Mouse (Mus musculus) limb, embryonic 10.5 days (tissue): ENCODE measurements around the gene Myh14. TPM values are rescaled to one million over a fixed set of nuclear protein-coding genes. Genes with fewer than 3 reads are reported as not detected.
A peak's percentile ranks its signal among the peaks of the same experiment; 100 is the strongest.

ENCODE experiments used
- DNase-seq: peaks from one replicate; pipeline ENCODE4 v3.0.0-alpha.2; 2017; ENCODE audit warnings: low spot score
- H3K27ac ChIP-seq: fragments of 300-500 bp; sonication (generic); 2 replicates; pipeline ENCODE4 v1.5.1; 2016; ENCODE audit warnings: mild to moderate bottlenecking
- H3K27me3 ChIP-seq: fragments of 300-500 bp; sonication (generic); 2 replicates; pipeline ENCODE4 v1.6.1; 2016; ENCODE audit warnings: low read depth, mild to moderate bottlenecking; ENCODE audit not compliant: poor library complexity, severe bottlenecking
- H3K36me3 ChIP-seq: fragments of 300-500 bp; sonication (generic); 2 replicates; pipeline ENCODE4 v1.6.1; 2016; ENCODE audit warnings: mild to moderate bottlenecking, moderate library complexity
- H3K4me1 ChIP-seq: fragments of 300-500 bp; sonication (generic); 2 replicates; pipeline ENCODE4 v1.6.1; 2016
- H3K4me3 ChIP-seq: fragments of 300-500 bp; sonication (generic); 2 replicates; pipeline ENCODE4 v1.5.1; 2016; ENCODE audit warnings: mild to moderate bottlenecking, moderate library complexity
- H3K9me3 ChIP-seq: fragments of 300-500 bp; sonication (generic); replicated peaks from 2 replicates; pipeline ENCODE4 v1.6.1; 2016; ENCODE audit warnings: mild to moderate bottlenecking
- WGBS: fragments of 180-500 bp; shearing (Covaris S2); methylation state at CpG from one replicate; pipeline ENCODE4 v1.1.7; 2016; 5-methylcytosine and 5-hydroxymethylcytosine counted together
- polyA plus RNA-seq: library from polyadenylated mRNA; unstranded; fragments of >200 nt; fragmentation: Nextera tagmentation; extraction: Ambion mirVana; gene quantifications from 2 replicates; pipeline ENCODE4 v1.2.1, GENCODE M21; 2016

Gene Myh14
- polyA plus RNA-seq, 1 experiment from 2014 or later, result 1.8 TPM

DNA sequence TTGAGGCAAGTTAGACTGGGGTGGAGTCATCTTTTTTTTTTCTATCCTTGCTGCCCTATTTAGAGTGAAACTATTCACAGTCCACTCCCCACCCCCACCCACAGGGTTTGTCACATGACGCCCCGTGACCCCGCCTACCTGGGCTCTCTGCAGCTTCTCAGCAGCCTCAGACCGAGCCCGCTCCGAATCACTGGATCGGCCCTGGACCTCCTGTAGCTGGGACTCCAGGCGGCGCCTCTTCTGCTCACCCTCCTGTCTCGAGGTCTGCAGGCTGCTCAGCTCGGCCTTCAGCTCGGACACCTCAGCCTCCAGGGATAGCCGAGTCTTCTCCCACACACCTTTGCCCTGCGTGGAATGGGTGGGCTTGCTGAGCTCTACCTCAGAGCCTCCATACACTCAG, 45.8 kb downstream of the Myh14 start:
- no peaks in the 10 kb centered on the region for H3K36me3 ChIP-seq
- H3K9me3 ChIP-seq, result no peaks in the 10 kb centered on the region
- WGBS, result 69% methylated on average over 14 of the region's 14 CpGs
- H3K27ac ChIP-seq, result no peak overlapping the region
- peaks cover 9% of the 10 kb centered on the region; the same call in 1 of the 2 replicates for H3K27me3 ChIP-seq
- H3K4me1 ChIP-seq, result no peaks in the 10 kb centered on the region
- H3K4me3 ChIP-seq, result no peak overlapping the region
- no peak for DNase-seq

DNA sequence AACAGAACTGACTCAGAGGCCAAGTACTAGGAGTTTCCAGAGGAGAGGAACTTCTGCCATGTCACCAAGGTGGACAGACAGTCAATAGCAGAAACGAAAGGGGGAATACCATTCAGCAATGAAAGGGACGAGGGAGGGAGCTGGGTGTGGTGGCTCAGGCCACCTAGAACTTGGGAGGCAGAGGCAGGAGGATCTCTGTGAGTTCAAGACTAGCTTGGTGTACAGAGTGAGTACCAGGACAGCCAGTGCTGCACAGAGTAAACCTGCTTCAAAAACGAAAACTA, 46.2 kb downstream of the Myh14 start:
- Histone ChIP-seq H3K27ac (no peak overlapping the region), H3K36me3 (no peaks in the 10 kb centered on the region), H3K9me3 (no peaks in the 10 kb centered on the region), H3K4me1 (no peaks in the 10 kb centered on the region), H3K27me3 (peaks cover 7% of the 10 kb centered on the region; the same call in 1 of the 2 replicates), H3K4me3 (no peak overlapping the region)
- 84% methylated on average over 3 of the region's 3 CpGs for WGBS
- DNase-seq, result no peak

DNA sequence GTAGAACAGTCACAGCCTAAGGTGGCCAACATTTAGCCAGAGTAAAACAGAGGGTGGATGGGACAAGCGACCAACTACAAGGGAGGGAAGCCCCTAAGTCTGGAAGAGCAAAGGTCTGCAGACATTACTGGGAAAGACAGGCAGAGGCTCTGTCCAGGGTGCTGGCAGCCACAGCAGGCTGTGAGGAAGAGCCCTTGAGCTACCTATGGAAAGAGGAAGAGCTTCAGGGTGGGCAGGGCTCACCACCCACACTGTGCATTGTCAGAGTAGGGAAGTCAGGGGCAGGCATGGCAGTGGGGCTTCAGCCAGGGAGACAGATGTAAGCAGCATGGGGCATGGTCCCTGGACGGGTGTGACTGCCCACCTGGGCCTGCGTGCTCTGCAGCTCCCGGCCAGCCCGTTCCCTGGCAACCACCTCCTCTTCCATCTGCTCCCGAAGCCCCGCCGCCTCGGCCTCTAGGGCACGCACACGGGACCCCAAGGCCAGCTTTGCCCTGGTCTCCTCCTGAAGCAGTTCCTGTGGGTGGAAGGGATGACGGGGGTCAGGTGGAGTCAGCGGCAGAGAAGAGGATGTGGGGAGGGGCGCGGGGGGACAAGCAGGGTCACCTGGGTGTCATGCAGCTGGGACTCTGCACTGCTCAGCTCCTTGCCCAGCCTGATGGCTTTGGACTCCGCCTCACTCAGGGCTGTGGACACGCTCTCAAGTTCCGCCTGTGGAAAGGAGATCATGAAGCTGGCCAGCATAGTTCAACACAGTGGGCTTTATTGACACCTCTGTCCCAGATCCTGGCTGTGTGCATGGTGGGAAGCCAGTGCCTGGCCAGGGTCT, 46.7 kb downstream of the Myh14 start:
- H3K4me3 ChIP-seq, result no peak overlapping the region
- no peaks in the 10 kb centered on the region for H3K36me3 ChIP-seq
- H3K27me3 ChIP-seq, result peaks cover 7% of the 10 kb centered on the region; the same call in 1 of the 2 replicates
- H3K9me3 ChIP-seq, result no peaks in the 10 kb centered on the region
- H3K4me1 ChIP-seq, result no peaks in the 10 kb centered on the region
- DNase-seq, result no peak
- H3K27ac ChIP-seq, result no peak overlapping the region
- 47% methylated on average over 18 of the region's 18 CpGs for WGBS

DNA sequence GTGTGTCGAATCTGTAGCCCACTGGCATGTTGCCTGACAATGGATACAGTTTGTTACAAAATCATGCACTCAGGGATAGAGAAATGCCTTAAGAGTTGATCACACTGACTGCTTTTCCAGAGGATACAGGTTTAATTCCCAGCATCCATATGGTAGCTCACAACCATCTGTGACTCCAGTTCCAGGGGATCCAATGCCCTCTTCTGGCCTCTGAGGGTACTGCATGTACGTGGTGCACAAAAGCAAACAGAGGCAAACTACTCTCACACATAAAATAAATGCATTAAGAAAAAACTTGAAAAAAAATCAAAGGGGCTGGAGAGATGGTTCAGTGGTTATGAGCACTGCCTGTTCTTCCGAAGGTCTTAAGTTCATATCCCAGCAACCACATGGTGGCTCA, 53.6 kb downstream of the Myh14 start:
- no peaks in the 10 kb centered on the region for H3K9me3 ChIP-seq
- H3K4me3 ChIP-seq, result no peak overlapping the region
- no peak overlapping the region for H3K27ac ChIP-seq
- peaks cover 42% of the 10 kb centered on the region for H3K27me3 ChIP-seq
- WGBS, result 74% methylated on average over 3 of the region's 3 CpGs
- H3K4me1 ChIP-seq, result peaks cover 16% of the 10 kb centered on the region
- no peaks in the 10 kb centered on the region for H3K36me3 ChIP-seq
- no peak for DNase-seq

DNA sequence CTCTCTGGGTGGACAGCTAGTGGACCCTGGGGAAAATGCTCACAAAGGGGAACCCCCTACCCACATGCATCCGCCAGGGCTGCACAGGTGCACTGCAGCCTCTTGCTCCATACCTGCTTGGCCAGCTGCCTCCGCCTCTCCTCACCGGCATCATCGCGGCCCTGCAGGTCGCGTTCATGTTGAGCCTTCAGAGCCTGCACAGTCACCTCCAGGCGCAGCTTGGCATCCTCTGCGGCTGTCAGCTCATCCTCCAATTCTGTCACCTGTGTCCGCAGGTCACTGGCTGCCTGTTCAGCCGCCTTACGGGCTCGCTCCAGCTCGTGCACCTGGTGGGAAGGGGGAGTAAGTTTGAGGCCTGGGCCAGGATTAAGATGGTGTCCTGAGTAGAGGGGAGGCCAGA, 54.7 kb downstream of the Myh14 start:
- H3K4me3 ChIP-seq, result no peak overlapping the region
- no peak overlapping the region for H3K27ac ChIP-seq
- DNase-seq, result no peak
- no peaks in the 10 kb centered on the region for H3K9me3 ChIP-seq
- 70% methylated on average over 14 of the region's 14 CpGs for WGBS
- H3K4me1 ChIP-seq, result peaks cover 16% of the 10 kb centered on the region
- H3K27me3 ChIP-seq, result peaks cover 43% of the 10 kb centered on the region
- H3K36me3 ChIP-seq, result no peaks in the 10 kb centered on the region

DNA sequence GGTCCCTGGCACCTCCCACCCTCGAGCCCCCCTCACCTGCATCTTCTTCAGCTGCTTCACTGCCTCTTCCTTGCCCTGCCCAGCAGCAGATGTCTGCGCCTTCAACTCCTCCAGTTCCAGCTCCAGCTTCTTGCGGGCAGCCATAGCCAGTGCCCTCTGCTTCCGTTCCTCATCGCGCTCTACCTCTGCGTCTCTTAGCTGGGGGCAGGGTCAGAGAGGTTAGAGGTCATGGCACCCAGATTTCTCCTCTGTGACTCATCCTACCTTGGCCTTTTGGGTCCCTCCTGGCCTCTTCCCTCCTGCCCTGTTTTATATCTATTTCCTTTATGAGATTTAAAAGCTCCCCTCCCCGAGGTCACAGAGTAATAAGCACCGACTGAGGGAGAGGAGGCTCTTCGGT, 55.3 kb downstream of the Myh14 start:
- H3K36me3 ChIP-seq, result no peaks in the 10 kb centered on the region
- H3K27ac ChIP-seq, result no peak overlapping the region
- H3K4me3 ChIP-seq, result no peak overlapping the region
- peaks cover 16% of the 10 kb centered on the region for H3K4me1 ChIP-seq
- WGBS, result 10% methylated on average over 10 of the region's 10 CpGs
- H3K9me3 ChIP-seq, result no peaks in the 10 kb centered on the region
- peaks cover 48% of the 10 kb centered on the region for H3K27me3 ChIP-seq
- no peak for DNase-seq

DNA sequence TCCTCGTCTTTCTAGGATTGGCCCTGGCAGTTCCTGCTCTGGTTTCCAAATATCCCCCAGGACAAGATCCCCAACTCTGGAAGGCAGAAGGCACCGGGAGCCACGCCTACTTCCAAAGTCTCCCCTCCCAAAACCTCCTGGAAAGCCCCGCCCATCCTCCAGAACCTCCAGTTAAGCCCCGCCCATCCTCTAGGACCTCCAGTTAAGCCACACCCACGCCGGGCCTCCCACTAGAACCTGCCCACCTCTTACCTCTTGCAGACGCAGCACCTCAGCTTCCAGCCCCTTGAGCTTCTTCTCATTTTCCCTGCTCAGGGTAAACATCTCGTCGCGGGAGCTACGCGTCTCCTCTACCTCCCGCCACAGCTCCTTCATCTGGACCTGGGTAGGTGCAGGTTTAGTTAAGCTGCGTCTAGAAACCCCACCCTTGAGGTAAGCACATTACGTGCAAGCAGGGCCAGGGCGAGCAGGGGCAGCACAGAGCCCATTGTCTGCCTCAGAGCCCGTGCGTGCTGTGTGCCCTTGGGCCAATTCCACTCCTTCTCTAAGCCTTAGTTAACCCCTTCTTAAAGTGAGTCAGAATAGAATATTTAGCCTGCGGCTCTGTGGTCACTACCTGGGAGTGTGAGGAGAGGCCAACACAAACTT, 56.5 kb downstream of the Myh14 start:
- WGBS, result 8% methylated on average over 20 of the region's 20 CpGs
- Histone ChIP-seq H3K27ac (no peak overlapping the region), H3K27me3 (peaks cover 48% of the 10 kb centered on the region), H3K4me3 (peak overlapping the region; percentile 3; the same call in 1 of the 2 replicates), H3K9me3 (no peaks in the 10 kb centered on the region), H3K4me1 (peaks cover 16% of the 10 kb centered on the region), H3K36me3 (no peaks in the 10 kb centered on the region)
- DNase-seq, result no peak

DNA sequence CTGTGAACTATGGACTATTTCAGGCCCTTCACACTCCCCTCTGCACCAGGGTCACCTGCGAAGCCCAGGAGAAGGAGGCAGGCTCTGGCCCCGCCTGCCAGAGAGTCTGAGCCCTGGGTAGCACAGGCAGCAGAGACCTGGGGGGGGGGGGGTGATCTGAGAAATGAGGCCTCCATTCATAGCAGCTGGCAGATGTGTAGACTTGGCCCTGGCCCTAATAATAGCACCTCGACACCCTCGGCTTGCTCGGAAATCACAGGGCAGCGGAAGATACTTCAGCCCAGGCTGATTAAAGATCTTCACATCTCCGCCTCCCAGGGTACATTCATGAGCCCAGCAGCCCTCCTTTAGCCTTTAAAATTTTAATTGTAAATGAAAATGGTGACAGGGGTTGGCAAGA, 58.5 kb downstream of the Myh14 start:
- Histone ChIP-seq H3K27me3 (peaks cover 64% of the 10 kb centered on the region), H3K4me1 (peaks cover 16% of the 10 kb centered on the region), H3K36me3 (no peaks in the 10 kb centered on the region), H3K4me3 (no peak overlapping the region), H3K9me3 (no peaks in the 10 kb centered on the region), H3K27ac (no peak overlapping the region)
- 70% methylated on average over 7 of the region's 7 CpGs for WGBS
- no peak for DNase-seq

DNA sequence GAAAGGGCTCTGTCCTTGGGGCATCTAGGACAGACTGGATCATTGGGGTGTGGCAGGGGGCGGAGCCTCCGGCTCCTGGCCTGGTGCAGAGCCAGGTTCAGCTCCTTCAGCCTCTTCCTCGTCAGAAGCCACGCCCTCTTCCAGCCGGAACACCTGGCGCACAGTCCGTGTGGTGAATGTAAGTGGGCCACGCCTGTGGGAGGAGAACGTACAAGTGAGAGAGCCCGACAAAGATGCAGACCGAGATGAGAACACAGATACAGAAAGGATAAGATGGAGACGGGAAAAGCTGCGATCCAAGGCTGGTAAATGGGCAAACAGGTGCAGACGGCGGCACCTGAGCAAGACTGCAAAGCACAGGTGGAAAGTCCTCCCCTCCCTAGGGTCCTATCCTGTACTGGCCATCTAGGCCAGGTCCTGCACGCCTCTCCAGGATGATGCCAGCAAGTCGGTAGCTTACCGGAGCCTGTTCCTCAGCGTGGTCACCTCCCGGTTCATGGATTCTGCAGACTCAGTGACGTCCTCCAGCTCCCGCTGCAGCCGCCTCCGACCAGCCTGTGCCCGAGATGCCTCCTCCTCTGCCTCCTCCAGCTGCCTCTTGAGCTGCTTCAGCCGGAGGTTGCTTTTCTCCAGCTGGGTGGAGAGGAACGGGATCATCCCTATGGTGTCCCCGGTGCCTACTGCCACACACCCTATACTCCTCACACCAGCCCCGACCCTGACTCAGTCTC, 64.3 kb downstream of the Myh14 start:
- H3K9me3 ChIP-seq, result no peaks in the 10 kb centered on the region
- no peak overlapping the region for H3K4me3 ChIP-seq
- no peaks in the 10 kb centered on the region for H3K36me3 ChIP-seq
- no peak for DNase-seq
- H3K27ac ChIP-seq, result no peak overlapping the region
- H3K4me1 ChIP-seq, result peaks cover 41% of the 10 kb centered on the region
- 4% methylated on average over 29 of the region's 29 CpGs for WGBS
- H3K27me3 ChIP-seq, result peaks cover 80% of the 10 kb centered on the region

DNA sequence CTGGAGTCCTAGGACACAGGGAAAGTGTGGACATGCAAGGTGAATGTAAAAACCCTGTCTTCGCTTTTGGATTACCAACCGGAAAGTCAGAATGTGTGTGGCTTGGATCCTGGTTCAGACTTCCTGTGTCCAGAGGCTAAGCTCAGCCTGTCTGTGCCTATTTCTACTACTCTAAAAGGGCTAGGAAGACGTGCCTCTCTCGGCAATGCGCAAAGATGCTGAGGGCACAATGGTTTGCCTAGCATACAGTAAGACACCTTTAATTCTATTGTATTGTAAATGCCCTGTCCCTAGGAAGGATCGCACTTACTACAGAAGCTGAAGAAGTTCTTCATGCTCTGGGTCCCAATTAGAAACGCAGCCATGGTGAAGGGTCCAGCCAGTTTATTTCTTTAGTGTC, 65.2 kb downstream of the Myh14 start:
- Histone ChIP-seq H3K9me3 (no peaks in the 10 kb centered on the region), H3K4me3 (no peak overlapping the region), H3K27me3 (peaks cover 83% of the 10 kb centered on the region), H3K27ac (no peak overlapping the region), H3K36me3 (no peaks in the 10 kb centered on the region), H3K4me1 (peaks cover 42% of the 10 kb centered on the region)
- WGBS, result 43% methylated on average over 7 of the region's 7 CpGs
- no peak for DNase-seq

DNA sequence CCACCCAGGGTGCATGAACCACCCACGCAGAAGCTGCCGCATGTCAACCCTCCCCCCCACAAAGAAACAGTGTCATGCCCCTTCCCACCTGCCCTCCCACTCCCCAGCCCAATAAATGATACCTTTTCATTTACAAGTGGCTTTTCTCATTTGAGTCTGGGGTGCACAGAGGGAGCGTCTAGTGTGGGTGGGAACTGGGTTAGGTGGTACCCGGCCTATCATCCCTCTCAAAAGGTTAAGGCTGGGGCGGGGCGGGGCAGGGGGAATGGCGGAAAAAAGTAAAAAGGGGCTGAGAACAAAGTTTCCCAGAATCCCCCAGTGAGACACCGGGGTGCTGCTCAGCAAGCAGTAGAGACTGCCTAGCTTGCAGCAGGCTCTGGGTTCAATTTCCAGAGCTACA, 66.0 kb downstream of the Myh14 start:
- H3K4me3 ChIP-seq, result peak overlapping the region; percentile 45
- no peaks in the 10 kb centered on the region for H3K36me3 ChIP-seq
- WGBS, result under 1% methylated on average over 8 of the region's 8 CpGs
- H3K9me3 ChIP-seq, result no peaks in the 10 kb centered on the region
- H3K4me1 ChIP-seq, result peaks cover 42% of the 10 kb centered on the region
- H3K27ac ChIP-seq, result peak overlapping the region; percentile 79
- peaks cover 89% of the 10 kb centered on the region for H3K27me3 ChIP-seq
- DNase-seq, result no peak

DNA sequence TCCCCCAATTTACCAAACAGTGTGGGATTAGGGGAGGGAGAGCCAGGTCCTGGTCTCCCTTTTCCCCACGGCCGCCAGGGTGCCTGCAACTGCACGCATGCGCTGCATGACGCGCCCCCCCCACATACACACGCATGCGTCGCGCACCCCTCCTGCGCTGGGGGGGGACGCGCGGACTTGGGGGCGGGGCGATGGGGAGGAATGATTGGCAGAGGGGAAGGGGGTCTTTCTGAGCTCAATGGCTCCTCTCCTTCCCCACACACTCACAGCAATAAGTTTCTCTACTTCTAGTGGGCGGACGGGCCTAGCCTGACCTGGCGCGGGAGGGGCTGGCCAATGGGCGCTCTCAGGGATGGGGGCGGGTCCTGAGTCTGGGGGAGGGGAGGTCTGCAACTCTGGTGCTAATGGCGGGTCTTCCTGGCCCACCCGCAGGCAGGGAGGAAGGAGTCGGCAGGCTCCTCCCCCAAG, 66.5 kb downstream of the Myh14 start:
- Histone ChIP-seq H3K9me3 (no peaks in the 10 kb centered on the region), H3K27me3 (peaks cover 89% of the 10 kb centered on the region), H3K36me3 (no peaks in the 10 kb centered on the region), H3K4me1 (peaks cover 42% of the 10 kb centered on the region), H3K4me3 (peak overlapping the region; percentile 45), H3K27ac (peak overlapping the region; percentile 79)
- under 1% methylated on average over 25 of the region's 25 CpGs for WGBS
- peak; percentile 83 for DNase-seq
